Mouse (Mus musculus) hindlimb bud, embryonic 11.5 days (tissue): Measurements from ENCODE around the gene Atf7ip.

Experiments used
- DNase-seq: peaks from one replicate; pipeline ENCODE4 v3.0.0-alpha.2; 2012; ENCODE audit warnings: low read depth, low spot score; ENCODE audit errors: extremely low spot score

The Atf7ip gene

GRCm38 (mm10) chr6:136551550-136552109, 45.7 kb downstream of the Atf7ip start:
- DNase-seq = no peak

- DNase-seq = no peak
Observed at GRCm38 (mm10) chr6:136553156-136553555, 47.2 kb downstream of the Atf7ip start.

GRCm38 (mm10) chr6:136553767-136554569, 48.0 kb downstream of the Atf7ip start:
- peak; percentile 82 for DNase-seq

- no peak for DNase-seq
Observed at GRCm38 (mm10) chr6:136554774-136555522, 49.0 kb downstream of the Atf7ip start.

- no peak for DNase-seq
Observed at GRCm38 (mm10) chr6:136555523-136555915, 49.6 kb downstream of the Atf7ip start.

GRCm38 (mm10) chr6:136558288-136559005, 52.5 kb downstream of the Atf7ip start:
- no peak for DNase-seq

- DNase-seq = no peak
Observed at GRCm38 (mm10) chr6:136566002-136566401, 60.0 kb downstream of the Atf7ip start.

GRCm38 (mm10) chr6:136590739-136591138, 84.8 kb downstream of the Atf7ip start:
- no peak for DNase-seq

- no peak for DNase-seq
Observed at GRCm38 (mm10) chr6:136594541-136594940, 88.6 kb downstream of the Atf7ip start.

- DNase-seq = no peak
Observed at GRCm38 (mm10) chr6:136602601-136603000, 96.6 kb downstream of the Atf7ip start.

- DNase-seq = no peak
Observed at GRCm38 (mm10) chr6:136611351-136612215, 105.6 kb downstream of the Atf7ip start.

- no peak for DNase-seq
Observed at GRCm38 (mm10) chr6:136612312-136612711, 106.3 kb downstream of the Atf7ip start.

- no peak for DNase-seq
Observed at GRCm38 (mm10) chr6:136614156-136614555, 108.2 kb downstream of the Atf7ip start.

GRCm38 (mm10) chr6:136620361-136621139, 114.6 kb downstream of the Atf7ip start:
- peak; percentile 83 for DNase-seq

- no peak for DNase-seq
Observed at GRCm38 (mm10) chr6:136625421-136625820, 119.5 kb downstream of the Atf7ip start.

- no peak for DNase-seq
Observed at GRCm38 (mm10) chr6:136629639-136630038, 123.7 kb downstream of the Atf7ip start.

- DNase-seq = no peak
Observed at GRCm38 (mm10) chr6:136631519-136631918, 125.6 kb downstream of the Atf7ip start.

- DNase-seq = no peak
Observed at GRCm38 (mm10) chr6:136631945-136632534, 126.1 kb downstream of the Atf7ip start.

GRCm38 (mm10) chr6:136633154-136633553, 127.2 kb downstream of the Atf7ip start:
- no peak for DNase-seq
